32 mouse cellular contexts compared by ENCODE assay signal in genomic region chr7:128154076-128154475, GRCm38 (mm10). TPM values are rescaled to one million over a fixed set of nuclear protein-coding genes. Genes with fewer than 3 reads are reported as not detected.
A peak's percentile ranks its signal among the peaks of the same experiment; 100 is the strongest.
DNase-seq lines count a peak whose midpoint lies in the region; ATAC-seq and TF ChIP-seq lines count a peak whose summit lies in the region.
"Had no signal": no experiment of that assay in that cellular context is flagged by ENCODE, and none has a peak within 500 bp of the region (broad histone marks: within the 10 kb centered on the region; RNA-seq: fewer than 3 reads in every experiment).

TSS of gene Itgad (plus strand) at chr7:128154376.

- no peak for DNase-seq in heart, adult 2 months
- no peak for DNase-seq in heart, postnatal 36 days
- DNase-seq in heart, postnatal 25 days (ENCODE audit: low spot score) = no peak
- no peak for DNase-seq in spleen, adult 2 months (ENCODE audit: low read depth in 1 of 2, low spot score in 2 of 2)
- DNase-seq in spleen, postnatal 4 days (ENCODE audit: low spot score in 2 of 2) = no peak
- peak; percentile 19 for DNase-seq in testis, postnatal 14 days (ENCODE audit: low spot score)
- DNase-seq in right cerebral cortex, postnatal 36 days (ENCODE audit: low spot score in 2 of 2) = no peak
- DNase-seq: adrenal gland, postnatal 25 days; cerebellum, adult 11-12 months; cerebellum, adult 9-11 months; forebrain, postnatal 0 days; kidney, adult 2 months; kidney, postnatal 36 days; lung, adult 18-20 months; lung, postnatal 36 days; right cerebral cortex, postnatal 25 days; spleen, adult 18-20 months; thymus, postnatal 14 days had no signal

- TF ChIP-seq EP300 in heart, adult 2 months (IDR thresholded peaks at IDR 0.05; ENCODE audit: insufficient read depth, low read depth, low read length) = no peak

- no peaks in the 10 kb centered on the region for H3K4me1 ChIP-seq in heart, adult 2 months (ENCODE audit: control insufficient read depth, insufficient read depth, low read length)
- no peaks in the 10 kb centered on the region for H3K4me1 ChIP-seq in heart, embryonic 14.5 days (ENCODE audit: control insufficient read depth in 2 of 2, insufficient read depth in 2 of 2, low read length in 2 of 2)
- H3K4me1 ChIP-seq in spleen, adult 2 months (ENCODE audit: control insufficient read depth, insufficient read depth, insufficient read length) = no peaks in the 10 kb centered on the region; the same call in 1 of the 2 replicates
- H3K4me1 ChIP-seq: forebrain, embryonic 12.5 days; hindbrain, embryonic 12.5 days; intestine, embryonic 15.5 days; limb, embryonic 13.5 days had no signal

- no peaks in the 10 kb centered on the region for H3K27me3 ChIP-seq in heart, adult 2 months (ENCODE audit: control insufficient read depth, insufficient read depth, low read length)
- H3K27me3 ChIP-seq in heart, embryonic 14.5 days (ENCODE audit: control insufficient read depth, insufficient read depth, low read length) = no peaks in the 10 kb centered on the region
- H3K27me3 ChIP-seq in spleen, adult 2 months (ENCODE audit: control insufficient read depth, insufficient read depth, low read length) = no peaks in the 10 kb centered on the region
- H3K27me3 ChIP-seq: forebrain, embryonic 12.5 days; hindbrain, embryonic 12.5 days; intestine, embryonic 15.5 days; limb, embryonic 13.5 days had no signal

- peak within 1 kb of the TSS; percentile 61 for H3K4me2 ChIP-seq in heart, embryonic 14.5 days (ENCODE audit: low read length)
- H3K4me2 ChIP-seq: forebrain, embryonic 12.5 days; hindbrain, embryonic 12.5 days; intestine, embryonic 15.5 days; limb, embryonic 13.5 days; liver, embryonic 11.5 days; midbrain, embryonic 11.5 days had no signal

- ATAC-seq in heart, embryonic 14.5 days (ENCODE audit: insufficient number of reproducible peaks, insufficient read depth, low FRiP score, low read depth) = no peak
- ATAC-seq: forebrain, postnatal 0 days; hindbrain, postnatal 0 days; intestine, embryonic 15.5 days; midbrain, embryonic 16.5 days had no signal

- TF ChIP-seq POLR2A in heart, adult 2 months (IDR thresholded peaks at IDR 0.05; ENCODE audit: insufficient read depth, low read depth, low read length) = no peak
- no peak for TF ChIP-seq POLR2A in spleen, adult 2 months (IDR thresholded peaks at IDR 0.05; ENCODE audit: low read depth, low read length)

- no peaks in the 10 kb centered on the region for H3K36me3 ChIP-seq in heart, adult 2 months (ENCODE audit: control insufficient read depth, insufficient read depth, low read length)
- no peaks in the 10 kb centered on the region for H3K36me3 ChIP-seq in heart, embryonic 14.5 days (ENCODE audit: control insufficient read depth, insufficient read depth, low read length)
- no peaks in the 10 kb centered on the region for H3K36me3 ChIP-seq in spleen, adult 2 months (ENCODE audit: control insufficient read depth, insufficient read depth, low read length)
- H3K36me3 ChIP-seq: forebrain, embryonic 12.5 days; hindbrain, embryonic 12.5 days; intestine, embryonic 15.5 days; limb, embryonic 13.5 days had no signal

- H3K79me2 ChIP-seq in heart, adult 2 months (replicated peaks; ENCODE audit: control insufficient read depth, insufficient read depth, low read length) = no peaks in the 10 kb centered on the region

- H3K4me3 ChIP-seq in heart, adult 2 months = no peak within 1 kb of the TSS
- H3K4me3 ChIP-seq in heart, embryonic 14.5 days (ENCODE audit: control insufficient read depth in 1 of 2, insufficient read depth in 1 of 2, low read depth in 1 of 2, low read length in 2 of 2) = peak within 1 kb of the TSS in 1 of 2 experiments; percentile 26; a peak in 3 of 4 replicates
- H3K4me3 ChIP-seq in spleen, adult 2 months (ENCODE audit: extremely low read depth, insufficient read depth, insufficient read length) = no peak within 1 kb of the TSS
- H3K4me3 ChIP-seq: erythroblast, embryonic 14.5 days; forebrain, embryonic 12.5 days; hindbrain, embryonic 12.5 days; intestine, embryonic 15.5 days; layer of hippocampus, adult 2 months; limb, embryonic 13.5 days had no signal

- TF ChIP-seq CTCF in heart, adult 2 months (IDR thresholded peaks at IDR 0.05) = no peak
- TF ChIP-seq CTCF in spleen, adult 2 months (IDR thresholded peaks at IDR 0.05; ENCODE audit: extremely low read depth, insufficient read depth, insufficient read length, insufficient replicate concordance) = no peak

- WGBS in heart, adult 2 months = 91% methylated on average over 21 of the region's 21 CpGs
- 89% methylated on average over 21 of the region's 21 CpGs for WGBS in heart, embryonic 14.5 days
- WGBS in spleen, adult 2 months = 96% methylated on average over 21 of the region's 21 CpGs

- H3K9me3 ChIP-seq in heart, embryonic 14.5 days (ENCODE audit: control insufficient read depth, low read length) = no peaks in the 10 kb centered on the region
- H3K9me3 ChIP-seq: forebrain, embryonic 12.5 days; hindbrain, embryonic 12.5 days; intestine, embryonic 15.5 days; limb, embryonic 13.5 days had no signal

- H3K27ac ChIP-seq in heart, adult 2 months = peak within 1 kb of the TSS; percentile 9; the same call in 1 of the 2 replicates
- H3K27ac ChIP-seq in heart, embryonic 14.5 days (replicated peaks in 1 of 2; ENCODE audit: control insufficient read depth in 1 of 2, insufficient read depth in 1 of 2, low read depth in 2 of 2, low read length in 2 of 2) = no peak within 1 kb of the TSS
- H3K27ac ChIP-seq in spleen, adult 2 months (ENCODE audit: insufficient read depth, low read length) = no peak within 1 kb of the TSS
- H3K27ac ChIP-seq: forebrain, embryonic 12.5 days; hindbrain, embryonic 12.5 days; hindbrain, postnatal 0 days; intestine, embryonic 15.5 days; layer of hippocampus, adult 2 months; limb, embryonic 13.5 days had no signal

- intact Hi-C loops in heart, adult 2 months (cut with DNase I) = no loop called here
- intact Hi-C loops in heart, postnatal 36 days (cut with DNase I) = no loop called here
- intact Hi-C loops in heart, postnatal 25 days (cut with DNase I) = no loop called here

- no peak within 1 kb of the TSS for H3K9ac ChIP-seq in heart, adult 2 months (ENCODE audit: low read depth, low read length)
- H3K9ac ChIP-seq in heart, embryonic 14.5 days (ENCODE audit: low read length) = peak within 1 kb of the TSS; percentile 60
- H3K9ac ChIP-seq: forebrain, embryonic 12.5 days; forebrain, postnatal 0 days; hindbrain, embryonic 12.5 days; intestine, embryonic 15.5 days; limb, embryonic 13.5 days had no signal

RNA-seq across cellular contexts. Expression of gene Itgad, which starts in this region (rescaled TPM):
- under 1 TPM in 1 of 2 experiments, not detected in 1; 0.39 TPM for total RNA-seq in heart, adult 2 months (2021)
- 0.21 TPM in 1 of 2 replicates, not detected in the other for polyA plus RNA-seq in heart, adult 2 months (2012; rRNA removed)
- total RNA-seq in heart, postnatal 36 days (2021) = 1 to 10 TPM in 1 of 2 experiments, under 1 TPM in 1; 0.36 to 1.2 TPM
- 0.44 and 0.45 TPM in 2 replicates for polyA plus RNA-seq in heart, embryonic 14.5 days (2014; fragmentation: Nextera tagmentation; extraction: Ambion mirVana)
- not detected for total RNA-seq in heart, postnatal 25 days (2021)
- polyA plus RNA-seq in spleen, adult 2 months (2012; rRNA removed) = 50.9 and 61.3 TPM in 2 replicates
- total RNA-seq: adrenal gland, postnatal 25 days; hindbrain, postnatal 0 days had no signal
- polyA plus RNA-seq: embryonic facial prominence, embryonic 14.5 days; erythroblast, embryonic 14.5 days; forebrain, embryonic 12.5 days; hindbrain, embryonic 12.5 days; hindbrain, postnatal 0 days; intestine, embryonic 15.5 days; kidney, embryonic 16.5 days; limb, embryonic 13.5 days; liver, embryonic 11.5 days; midbrain, embryonic 11.5 days; midbrain, embryonic 16.5 days; neural tube, embryonic 11.5 days had no signal

Comparison
In these comparisons a context has a peak if more than half of its experiments do, and no peak if none do; other contexts are left out.
1. RNA of gene Itgad (polyA plus RNA-seq): 50.9 to 61.3 TPM in spleen, adult 2 months; 0.44 to 0.45 TPM in heart, embryonic 14.5 days and 0.21 TPM in heart, adult 2 months; every median in the first group is over 10 times any median in the second.